Mouse (Mus musculus): Measurements from ENCODE around the gene Tnnc1.

DNA sequence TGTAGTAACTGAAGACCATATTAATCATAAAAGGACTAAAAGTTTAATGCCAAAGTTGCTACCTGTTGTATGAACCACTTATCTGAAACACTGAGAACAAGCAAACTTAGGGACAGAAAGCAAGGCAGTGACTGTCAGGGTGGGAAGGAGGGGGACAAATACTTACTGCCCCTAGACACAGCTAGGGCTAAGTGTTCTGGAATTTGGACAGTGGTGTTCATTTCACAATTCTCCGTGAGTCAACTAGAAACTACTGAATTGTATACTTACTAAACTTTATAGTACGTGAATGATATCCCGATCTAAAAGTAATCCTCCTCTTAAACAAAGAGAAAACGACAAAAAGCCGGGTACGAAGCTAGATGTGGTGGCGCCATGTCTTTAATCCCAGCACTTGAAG is 8.5 kb upstream of the Tnnc1 start:
- TF ChIP-seq POLR2A (IDR thresholded peaks at IDR 0.05; ENCODE audit: extremely low read depth, insufficient read depth, low read length) (no peak), CTCF (IDR thresholded peaks at IDR 0.05; ENCODE audit: low read depth, low read length) (no peak)
